9 mouse cellular contexts compared by ENCODE assay signal in the genomic region with DNA sequence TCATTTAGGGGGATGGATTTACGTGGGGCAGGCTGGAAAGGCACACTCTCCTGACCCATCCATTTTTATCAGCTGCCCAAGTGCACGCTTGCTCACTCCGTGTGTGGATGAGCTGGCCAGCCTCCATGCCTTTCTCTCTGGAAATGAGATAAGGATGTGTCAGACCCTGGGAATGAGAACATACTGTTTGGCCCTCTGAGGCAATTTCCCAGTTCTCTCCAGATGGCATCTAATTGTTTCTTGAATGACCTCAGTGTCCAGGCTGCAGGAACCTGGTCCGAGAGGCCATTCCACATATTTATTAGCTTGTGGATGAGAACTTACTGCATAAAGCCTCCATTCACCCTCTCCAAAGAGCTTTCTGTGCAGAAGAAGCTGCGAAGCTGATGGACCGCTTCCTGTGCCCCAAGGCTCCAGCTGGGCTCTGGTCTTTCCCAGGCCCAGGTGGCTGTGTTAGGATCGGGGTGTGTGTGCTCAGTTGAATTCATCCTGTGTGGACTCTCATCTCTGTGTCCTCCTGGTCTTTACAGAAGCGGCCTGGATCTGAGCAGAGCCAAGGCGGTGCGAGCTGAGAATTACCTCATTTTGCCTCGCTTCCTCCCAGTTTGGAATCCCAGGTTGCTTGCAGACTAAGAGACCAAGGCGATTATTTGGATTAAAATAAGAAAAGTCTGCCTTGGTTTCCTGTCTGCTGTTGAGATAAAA.
DNase-seq lines count a peak whose midpoint lies in the region; ATAC-seq lines count a peak whose summit lies in the region.
"Had no signal": no experiment of that assay in that cellular context is flagged by ENCODE, and none has a peak within 500 bp of the region (broad histone marks: within the 10 kb centered on the region; RNA-seq: fewer than 3 reads in every experiment).

No protein-coding gene starts in this region.

- H3K27me3 ChIP-seq in heart, embryonic 15.5 days, result peaks cover 70% of the 10 kb centered on the region

- H3K4me3 ChIP-seq in heart, embryonic 15.5 days, result no peak overlapping the region
- H3K4me3 ChIP-seq: heart, embryonic 12.5 days had no signal

- no peak overlapping the region for H3K27ac ChIP-seq in heart, embryonic 15.5 days

- 51% methylated on average over 12 of the region's 12 CpGs for WGBS in heart, embryonic 15.5 days

- H3K36me3 ChIP-seq in heart, embryonic 15.5 days, result no peaks in the 10 kb centered on the region
- H3K36me3 ChIP-seq: heart, embryonic 12.5 days had no signal

- peak; percentile 26; the same call in 1 of the 2 replicates for ATAC-seq in heart, embryonic 15.5 days (replicated peaks; ENCODE audit: insufficient number of reproducible peaks, insufficient read depth, low FRiP score, low read depth)

- H3K9me3 ChIP-seq in heart, embryonic 15.5 days (replicated peaks), result no peaks in the 10 kb centered on the region
- H3K9me3 ChIP-seq: heart, embryonic 12.5 days had no signal

- no peak overlapping the region for H3K9ac ChIP-seq in heart, embryonic 15.5 days
- H3K9ac ChIP-seq: heart, embryonic 12.5 days had no signal

- H3K4me1 ChIP-seq in heart, embryonic 15.5 days (replicated peaks), result peaks cover 30% of the 10 kb centered on the region

- DNase-seq in heart, adult 11 months, result no peak
- peak; percentile 93 for DNase-seq in Muller cell, postnatal 12 days (ENCODE audit: inconsistent ontology term)
- DNase-seq in cerebellum, postnatal 10 days, result peak; percentile 71
- peak; percentile 46 for DNase-seq in lung, postnatal 14 days
- no peak for DNase-seq in urinary bladder, postnatal 10 days (ENCODE audit: low spot score)
- DNase-seq in gastrocnemius, adult 18-20 months (ENCODE audit: low spot score), result no peak
- DNase-seq in right cerebral cortex, adult 18-20 months, result no peak

- no peak overlapping the region for H3K4me2 ChIP-seq in heart, embryonic 15.5 days
- H3K4me2 ChIP-seq: heart, embryonic 12.5 days had no signal

Comparison
In these comparisons a context has a peak if more than half of its experiments do, and no peak if none do; other contexts are left out.
1. DNase-seq: peak in Muller cell, postnatal 12 days (single experiment), cerebellum, postnatal 10 days (2 of 2) and lung, postnatal 14 days (single experiment); none in heart, adult 11 months (single experiment), urinary bladder, postnatal 10 days (single experiment), gastrocnemius, adult 18-20 months (single experiment) and right cerebral cortex, adult 18-20 months (single experiment).